Mouse (Mus musculus): ENCODE data around the gene Trim24.

- no peak for TF ChIP-seq POLR2A (IDR thresholded peaks at IDR 0.05; ENCODE audit: borderline replicate concordance, extremely low read depth, insufficient read depth, insufficient read length, poor library complexity, severe bottlenecking)
- no peak for TF ChIP-seq CTCF (IDR thresholded peaks at IDR 0.05; ENCODE audit: borderline replicate concordance, extremely low read depth, insufficient read depth, insufficient read length)
Observed at GRCm38 (mm10) chr6:37863961-37864730, 6.5 kb upstream of the Trim24 start.

Measured in brain, embryonic 14.5 days (tissue).